Mouse (Mus musculus): ENCODE measurements at regions not wholly inside any gene's neighbourhood (a gene's known extent, or its start where the extent isn't known, plus 50 kb on each side); places are given as distances from the start of the nearest gene placed in this dataset.

DNA sequence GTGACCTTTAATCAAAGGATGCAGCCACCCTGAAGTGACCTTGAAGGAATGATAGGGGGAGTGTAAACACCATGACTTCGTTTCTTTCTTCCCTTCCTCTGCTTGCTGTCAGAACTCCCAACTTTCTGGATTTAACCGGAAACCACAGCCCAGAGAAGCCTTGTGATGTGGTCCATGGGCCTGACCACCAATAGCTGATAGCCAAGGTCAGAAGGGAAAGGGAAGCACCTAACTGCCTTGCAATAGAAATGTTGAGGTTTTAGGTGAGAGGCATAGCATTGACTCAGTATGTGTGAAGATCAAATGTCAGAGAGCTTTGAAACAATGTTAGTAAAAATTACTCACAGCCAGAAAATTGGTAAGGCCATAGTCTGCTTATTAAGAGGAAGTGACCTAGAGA is 89.2 kb upstream of the Sesn3 start:
- H3K27me3 ChIP-seq (ENCODE audit: control insufficient read depth, insufficient read depth, low read length) = no peaks in the 10 kb centered on the region
- no peak for TF ChIP-seq CTCF (IDR thresholded peaks at IDR 0.05; ENCODE audit: extremely low read depth, insufficient read length, insufficient replicate concordance, low read depth, low read length)
- TF ChIP-seq POLR2A (IDR thresholded peaks at IDR 0.05; ENCODE audit: low read depth, low read length) = no peak
- H3K4me1 ChIP-seq (ENCODE audit: control insufficient read depth, insufficient read depth, insufficient read length, low read length) = no peaks in the 10 kb centered on the region
- H3K36me3 ChIP-seq (ENCODE audit: control insufficient read depth, insufficient read depth, low read length) = no peaks in the 10 kb centered on the region
- H3K27ac ChIP-seq (ENCODE audit: insufficient read depth, low read depth, low read length) = no peak overlapping the region
- WGBS = 52% methylated on average over 2 of the region's 2 CpGs
- H3K4me3 ChIP-seq (ENCODE audit: low read depth, low read length) = no peak overlapping the region

DNA sequence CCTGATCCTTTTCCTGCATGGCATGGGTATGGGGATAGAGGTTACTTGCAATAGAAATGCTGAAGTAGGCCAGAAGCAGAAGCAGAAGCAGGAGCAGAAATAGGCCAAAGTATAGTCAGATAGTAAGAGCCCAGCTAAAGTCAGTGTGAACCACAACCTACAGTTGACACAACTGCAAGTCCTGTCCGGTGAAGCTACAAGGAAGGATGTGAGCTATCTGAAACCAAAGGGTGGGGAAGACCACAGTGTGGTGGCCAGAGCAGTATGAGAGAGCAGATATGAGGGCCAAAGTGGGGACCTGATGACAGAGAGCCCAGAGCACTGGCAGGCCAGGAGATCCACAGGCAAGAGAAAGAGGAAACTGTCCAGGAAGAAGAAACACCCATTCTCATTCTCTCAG is 87.1 kb upstream of the Sesn3 start:
- WGBS = 91% methylated on average over 1 of the region's 1 CpGs
- H3K27me3 ChIP-seq (ENCODE audit: control insufficient read depth, insufficient read depth, low read length) = no peaks in the 10 kb centered on the region
- TF ChIP-seq POLR2A (IDR thresholded peaks at IDR 0.05; ENCODE audit: low read depth, low read length) = no peak
- no peak for TF ChIP-seq CTCF (IDR thresholded peaks at IDR 0.05; ENCODE audit: extremely low read depth, insufficient read length, insufficient replicate concordance, low read depth, low read length)
- H3K4me3 ChIP-seq (ENCODE audit: low read depth, low read length) = no peak overlapping the region
- no peaks in the 10 kb centered on the region for H3K4me1 ChIP-seq (ENCODE audit: control insufficient read depth, insufficient read depth, insufficient read length, low read length)
- H3K36me3 ChIP-seq (ENCODE audit: control insufficient read depth, insufficient read depth, low read length) = no peaks in the 10 kb centered on the region
- H3K27ac ChIP-seq (ENCODE audit: insufficient read depth, low read depth, low read length) = no peak overlapping the region

DNA sequence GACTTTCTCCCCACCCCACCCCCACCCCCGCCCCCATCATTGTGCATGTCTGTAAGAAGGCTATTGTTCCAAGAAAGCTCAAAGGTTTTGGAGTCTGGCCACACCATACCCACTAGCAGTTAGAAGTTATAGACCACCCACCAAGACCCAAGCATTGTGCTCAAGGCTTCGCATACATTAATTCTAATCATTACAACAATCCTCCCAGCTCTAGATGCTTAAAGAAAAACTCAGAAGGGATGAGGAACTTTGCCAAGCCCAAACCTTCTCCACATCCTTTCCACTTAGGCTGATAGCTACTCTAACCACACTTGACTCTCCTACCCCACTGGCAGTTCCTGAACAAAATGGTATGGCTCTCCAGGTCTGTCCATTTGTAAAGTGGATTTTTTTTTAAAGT is 86.4 kb upstream of the Sesn3 start:
- Histone ChIP-seq H3K4me3 (ENCODE audit: low read depth, low read length) (no peak overlapping the region), H3K36me3 (ENCODE audit: control insufficient read depth, insufficient read depth, low read length) (no peaks in the 10 kb centered on the region), H3K27me3 (ENCODE audit: control insufficient read depth, insufficient read depth, low read length) (no peaks in the 10 kb centered on the region), H3K4me1 (ENCODE audit: control insufficient read depth, insufficient read depth, insufficient read length, low read length) (no peaks in the 10 kb centered on the region; the same call in 1 of the 2 replicates), H3K27ac (ENCODE audit: insufficient read depth, low read depth, low read length) (no peak overlapping the region)
- 94% methylated on average over 2 of the region's 2 CpGs for WGBS
- TF ChIP-seq POLR2A (IDR thresholded peaks at IDR 0.05; ENCODE audit: low read depth, low read length) (no peak), CTCF (IDR thresholded peaks at IDR 0.05; ENCODE audit: extremely low read depth, insufficient read length, insufficient replicate concordance, low read depth, low read length) (no peak)

DNA sequence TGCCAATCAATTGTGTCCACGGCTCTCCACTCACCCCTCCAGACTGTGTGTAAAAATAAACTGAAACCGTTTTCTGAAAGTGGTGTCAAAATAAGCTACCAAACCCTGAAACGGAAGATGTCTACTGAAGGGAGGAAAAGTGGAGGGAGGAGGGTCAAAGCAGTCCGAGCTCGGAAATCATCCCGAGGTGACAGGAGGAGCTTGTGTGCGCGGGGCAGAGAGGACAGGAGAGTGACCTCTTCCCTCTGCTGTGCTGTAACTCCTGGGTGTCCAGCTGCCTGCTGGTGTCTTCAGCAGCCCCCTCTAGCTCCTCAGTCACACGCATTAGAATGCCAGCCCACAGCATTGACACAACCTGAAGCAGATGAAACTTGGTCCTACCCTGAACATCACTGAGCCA is 84.2 kb upstream of the Sesn3 start:
- TF ChIP-seq POLR2A (IDR thresholded peaks at IDR 0.05; ENCODE audit: low read depth, low read length) (no peak), CTCF (IDR thresholded peaks at IDR 0.05; ENCODE audit: extremely low read depth, insufficient read length, insufficient replicate concordance, low read depth, low read length) (no peak)
- Histone ChIP-seq H3K36me3 (ENCODE audit: control insufficient read depth, insufficient read depth, low read length) (no peaks in the 10 kb centered on the region), H3K4me1 (ENCODE audit: control insufficient read depth, insufficient read depth, insufficient read length, low read length) (no peaks in the 10 kb centered on the region; the same call in 1 of the 2 replicates), H3K27ac (ENCODE audit: insufficient read depth, low read depth, low read length) (no peak overlapping the region), H3K27me3 (ENCODE audit: control insufficient read depth, insufficient read depth, low read length) (no peaks in the 10 kb centered on the region), H3K4me3 (ENCODE audit: low read depth, low read length) (no peak overlapping the region)
- WGBS = 80% methylated on average over 9 of the region's 9 CpGs

DNA sequence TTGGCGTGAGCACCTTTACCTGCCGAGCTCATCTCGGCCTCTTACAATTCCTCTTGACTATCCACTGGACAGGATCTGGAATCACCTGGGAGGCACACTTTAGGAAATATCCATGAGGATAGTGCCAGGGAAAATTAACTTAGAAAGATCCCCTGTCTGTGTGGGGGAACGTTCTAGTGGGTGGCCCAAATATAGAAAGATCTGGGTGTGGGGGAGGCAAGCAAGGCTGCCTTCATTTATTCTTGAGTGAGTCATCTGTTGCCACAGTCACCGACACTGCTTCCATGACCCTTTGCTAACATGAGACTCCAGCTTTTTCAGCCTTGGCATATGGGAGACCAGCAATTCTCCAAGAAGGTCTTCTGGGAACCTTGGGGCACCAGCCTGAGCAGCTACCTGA is 80.1 kb upstream of the Sesn3 start:
- Histone ChIP-seq H3K4me3 (ENCODE audit: low read depth, low read length) (no peak overlapping the region), H3K36me3 (ENCODE audit: control insufficient read depth, insufficient read depth, low read length) (no peaks in the 10 kb centered on the region), H3K27ac (ENCODE audit: insufficient read depth, low read depth, low read length) (no peak overlapping the region), H3K27me3 (ENCODE audit: control insufficient read depth, insufficient read depth, low read length) (no peaks in the 10 kb centered on the region), H3K4me1 (ENCODE audit: control insufficient read depth, insufficient read depth, insufficient read length, low read length) (no peaks in the 10 kb centered on the region; the same call in 1 of the 2 replicates)
- TF ChIP-seq POLR2A (IDR thresholded peaks at IDR 0.05; ENCODE audit: low read depth, low read length) (no peak), CTCF (IDR thresholded peaks at IDR 0.05; ENCODE audit: extremely low read depth, insufficient read length, insufficient replicate concordance, low read depth, low read length) (no peak)
- 94% methylated on average over 5 of the region's 5 CpGs for WGBS

DNA sequence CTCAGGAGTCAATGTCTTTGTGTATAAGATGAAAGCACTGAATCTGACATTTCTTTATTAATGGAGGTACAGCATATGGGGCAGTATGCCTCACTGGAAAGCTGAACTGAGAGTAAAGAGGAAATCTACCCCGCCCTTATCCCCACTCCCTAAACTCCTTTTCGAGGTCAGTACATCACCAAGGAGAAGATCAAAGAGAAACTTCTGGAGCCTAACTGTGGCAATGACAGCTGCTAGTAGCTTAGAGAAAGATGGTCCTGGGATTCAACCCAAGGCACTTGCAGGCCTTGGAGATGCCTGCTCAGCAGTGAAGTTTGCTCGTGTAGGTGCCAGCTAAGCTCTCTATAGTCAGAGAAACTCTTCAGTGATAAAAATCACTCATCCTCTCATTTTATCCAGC is 75.8 kb upstream of the Sesn3 start:
- H3K27me3 ChIP-seq (ENCODE audit: control insufficient read depth, insufficient read depth, low read length) = no peaks in the 10 kb centered on the region
- no peaks in the 10 kb centered on the region for H3K36me3 ChIP-seq (ENCODE audit: control insufficient read depth, insufficient read depth, low read length)
- no peak overlapping the region for H3K4me3 ChIP-seq (ENCODE audit: low read depth, low read length)
- 69% methylated on average over 3 of the region's 3 CpGs for WGBS
- no peak for TF ChIP-seq CTCF (IDR thresholded peaks at IDR 0.05; ENCODE audit: extremely low read depth, insufficient read length, insufficient replicate concordance, low read depth, low read length)
- TF ChIP-seq POLR2A (IDR thresholded peaks at IDR 0.05; ENCODE audit: low read depth, low read length) = no peak
- H3K27ac ChIP-seq (ENCODE audit: insufficient read depth, low read depth, low read length) = no peak overlapping the region
- H3K4me1 ChIP-seq (ENCODE audit: control insufficient read depth, insufficient read depth, insufficient read length, low read length) = no peaks in the 10 kb centered on the region; the same call in 1 of the 2 replicates

DNA sequence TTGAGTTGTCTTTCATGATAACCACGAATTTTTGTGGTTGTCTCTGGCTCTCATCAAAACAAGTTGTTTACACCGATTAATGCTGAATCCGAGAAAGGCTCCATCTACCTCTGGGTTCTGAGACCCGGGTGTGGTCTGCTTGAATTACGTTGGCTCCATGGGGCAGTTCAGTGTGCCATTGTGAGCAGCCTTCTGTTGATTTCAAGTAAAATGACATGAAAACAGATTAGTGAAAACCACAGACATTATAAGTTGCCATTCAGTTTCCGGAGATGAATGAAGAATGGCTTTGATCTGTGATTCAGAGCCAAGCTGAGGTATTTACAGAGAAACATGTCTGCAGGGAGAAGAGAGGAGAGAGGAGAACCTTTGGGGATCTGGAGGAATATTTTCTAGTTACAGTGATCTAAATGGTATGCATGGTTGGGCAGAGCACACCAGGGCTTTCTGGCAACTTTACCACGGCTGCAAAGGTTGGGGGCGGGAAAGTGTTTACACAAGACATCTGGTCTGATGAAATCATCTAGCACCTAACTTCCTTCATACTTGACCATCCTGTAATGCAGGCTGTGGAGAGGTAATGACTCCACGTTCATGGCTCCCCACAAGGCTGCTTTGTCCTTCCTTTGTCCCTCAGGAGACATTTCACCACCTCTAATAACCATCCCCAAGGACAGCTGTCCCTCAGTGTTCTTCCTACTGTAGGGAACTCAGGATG is 74.7 kb upstream of the Sesn3 start:
- Histone ChIP-seq H3K4me3 (ENCODE audit: low read depth, low read length) (no peak overlapping the region), H3K36me3 (ENCODE audit: control insufficient read depth, insufficient read depth, low read length) (no peaks in the 10 kb centered on the region), H3K4me1 (ENCODE audit: control insufficient read depth, insufficient read depth, insufficient read length, low read length) (no peaks in the 10 kb centered on the region; the same call in 1 of the 2 replicates), H3K27ac (ENCODE audit: insufficient read depth, low read depth, low read length) (no peak overlapping the region), H3K27me3 (ENCODE audit: control insufficient read depth, insufficient read depth, low read length) (no peaks in the 10 kb centered on the region)
- TF ChIP-seq POLR2A (IDR thresholded peaks at IDR 0.05; ENCODE audit: low read depth, low read length) (no peak), CTCF (IDR thresholded peaks at IDR 0.05; ENCODE audit: extremely low read depth, insufficient read length, insufficient replicate concordance, low read depth, low read length) (no peak)
- WGBS = 47% methylated on average over 9 of the region's 9 CpGs

All from small intestine, adult 2 months (tissue).